Mouse (Mus musculus): ENCODE data around the gene Ddx49. TPM values are rescaled to one million over a fixed set of nuclear protein-coding genes. Genes with fewer than 3 reads are reported as not detected.

The Ddx49 gene
- polyA plus RNA-seq, 2 experiments = 20.3 to 20.8 TPM

- no peaks in the 10 kb centered on the region; the same call in 1 of the 2 replicates for H3K9me3 ChIP-seq (ENCODE audit: control insufficient read depth, low read length)
- H3K4me1 ChIP-seq (replicated peaks; ENCODE audit: control insufficient read depth in 2 of 2, insufficient read depth in 2 of 2, low read length in 1 of 2) = peaks cover 0 to 11% of the 10 kb centered on the region in 2 experiments; a peak in 2 of 4 replicates
- DNase-seq (ENCODE audit: low read depth in 3 of 3, low spot score in 3 of 3) (peak; percentile 50 to 59 (median 58)), ATAC-seq (ENCODE audit: insufficient read depth) (peak; percentile 81)
- H3K27ac ChIP-seq = no peak within 1 kb of the TSS
- no peaks in the 10 kb centered on the region; the same call in 1 of the 2 replicates for H3K27me3 ChIP-seq (ENCODE audit: control insufficient read depth, insufficient read depth, low read length)
- H3K4me2 ChIP-seq (ENCODE audit: low read depth) = peak within 1 kb of the TSS; percentile 74
- no peaks in the 10 kb centered on the region for H3K36me3 ChIP-seq (replicated peaks; ENCODE audit: control insufficient read depth, insufficient read depth, low read depth)
- H3K4me3 ChIP-seq (ENCODE audit: insufficient read depth in 1 of 2, low read depth in 2 of 2, low read length in 2 of 2) = peak within 1 kb of the TSS; percentile 65 to 71
- 1% methylated on average over 35 of the region's 36 CpGs for WGBS (ENCODE audit: insufficient replicate concordance)
- TF ChIP-seq EP300 (IDR thresholded peaks at IDR 0.05; ENCODE audit: low read depth) = no peak
- TF ChIP-seq CTCF (IDR thresholded peaks at IDR 0.05; ENCODE audit: low read depth) = peak; percentile 86
- H3K9ac ChIP-seq (replicated peaks) = peak within 1 kb of the TSS; percentile 46
Measured at GRCm38 (mm10) chr8:70282603-70283135, 19.6 kb downstream of the Ddx49 start, which contains the start of gene Homer3. TSS of gene Homer3 (plus strand) at chr8:70282827.

- no peak for DNase-seq (ENCODE audit: low read depth in 3 of 3, low spot score in 3 of 3)
- Histone ChIP-seq H3K9me3 (ENCODE audit: control insufficient read depth, low read length) (no peaks in the 10 kb centered on the region), H3K4me2 (ENCODE audit: low read depth) (no peak overlapping the region), H3K9ac (replicated peaks) (no peak overlapping the region), H3K4me1 (replicated peaks; ENCODE audit: control insufficient read depth in 2 of 2, insufficient read depth in 2 of 2, low read length in 1 of 2) (peaks cover 0 to 27% of the 10 kb centered on the region in 2 experiments; a peak in 2 of 4 replicates), H3K27me3 (ENCODE audit: control insufficient read depth, insufficient read depth, low read length) (no peaks in the 10 kb centered on the region; the same call in 1 of the 2 replicates), H3K36me3 (replicated peaks; ENCODE audit: control insufficient read depth, insufficient read depth, low read depth) (no peaks in the 10 kb centered on the region), H3K4me3 (ENCODE audit: insufficient read depth in 1 of 2, low read depth in 2 of 2, low read length in 2 of 2) (no peak overlapping the region), H3K27ac (no peak overlapping the region)
- WGBS (ENCODE audit: insufficient replicate concordance) = 53% methylated on average over 3 of the region's 3 CpGs
- TF ChIP-seq CTCF (IDR thresholded peaks at IDR 0.05; ENCODE audit: low read depth) = no peak
- TF ChIP-seq EP300 (IDR thresholded peaks at IDR 0.05; ENCODE audit: low read depth) = no peak
- ATAC-seq (ENCODE audit: insufficient read depth) = no peak
Measured at GRCm38 (mm10) chr8:70281001-70281400, 21.3 kb downstream of the Ddx49 start.

- 0 out of 2 replicates have a peak overlapping the region, but pooled peaks have one; percentile 11 for H3K4me2 ChIP-seq (ENCODE audit: low read depth)
- no peak overlapping the region for H3K4me3 ChIP-seq (ENCODE audit: insufficient read depth in 1 of 2, low read depth in 2 of 2, low read length in 2 of 2)
- WGBS (ENCODE audit: insufficient replicate concordance) = 46% methylated on average over 8 of the region's 8 CpGs
- peaks cover 0 to 27% of the 10 kb centered on the region in 2 experiments; a peak in 2 of 4 replicates for H3K4me1 ChIP-seq (replicated peaks; ENCODE audit: control insufficient read depth in 2 of 2, insufficient read depth in 2 of 2, low read length in 1 of 2)
- no peak overlapping the region for H3K9ac ChIP-seq (replicated peaks)
- ATAC-seq (ENCODE audit: insufficient read depth) = no peak
- H3K36me3 ChIP-seq (replicated peaks; ENCODE audit: control insufficient read depth, insufficient read depth, low read depth) = no peaks in the 10 kb centered on the region
- no peak for DNase-seq (ENCODE audit: low read depth in 3 of 3, low spot score in 3 of 3)
- H3K9me3 ChIP-seq (ENCODE audit: control insufficient read depth, low read length) = no peaks in the 10 kb centered on the region
- no peak overlapping the region for H3K27ac ChIP-seq
- TF ChIP-seq EP300 (IDR thresholded peaks at IDR 0.05; ENCODE audit: low read depth) (no peak), CTCF (IDR thresholded peaks at IDR 0.05; ENCODE audit: low read depth) (no peak)
- no peaks in the 10 kb centered on the region; the same call in 1 of the 2 replicates for H3K27me3 ChIP-seq (ENCODE audit: control insufficient read depth, insufficient read depth, low read length)
Measured at GRCm38 (mm10) chr8:70279266-70279665, 23.0 kb downstream of the Ddx49 start.

GRCm38 (mm10) chr8:70278175-70278574, 24.1 kb downstream of the Ddx49 start:
- no peak overlapping the region for H3K9ac ChIP-seq (replicated peaks)

GRCm38 (mm10) chr8:70276476-70276875, 25.8 kb downstream of the Ddx49 start:
- no peak overlapping the region for H3K9ac ChIP-seq (replicated peaks)

More at GRCm38 (mm10) chr8:70278175-70278574, 24.1 kb downstream of the Ddx49 start:
- ATAC-seq (ENCODE audit: insufficient read depth) (no peak), DNase-seq (ENCODE audit: low read depth in 3 of 3, low spot score in 3 of 3) (no peak)
- H3K27ac ChIP-seq = no peak overlapping the region
- H3K4me2 ChIP-seq (ENCODE audit: low read depth) = peak overlapping the region; percentile 5; the same call in 1 of the 2 replicates
- peaks cover 0 to 31% of the 10 kb centered on the region in 2 experiments; a peak in 2 of 4 replicates for H3K4me1 ChIP-seq (replicated peaks; ENCODE audit: control insufficient read depth in 2 of 2, insufficient read depth in 2 of 2, low read length in 1 of 2)
- peak overlapping the region in 1 of 2 experiments; percentile 12; a peak in 1 of 4 replicates for H3K4me3 ChIP-seq (ENCODE audit: insufficient read depth in 1 of 2, low read depth in 2 of 2, low read length in 2 of 2)
- no peaks in the 10 kb centered on the region for H3K36me3 ChIP-seq (replicated peaks; ENCODE audit: control insufficient read depth, insufficient read depth, low read depth)
- no peaks in the 10 kb centered on the region for H3K27me3 ChIP-seq (ENCODE audit: control insufficient read depth, insufficient read depth, low read length)
- 36% methylated on average over 15 of the region's 15 CpGs for WGBS (ENCODE audit: insufficient replicate concordance)
- H3K9me3 ChIP-seq (ENCODE audit: control insufficient read depth, low read length) = no peaks in the 10 kb centered on the region
- TF ChIP-seq CTCF (IDR thresholded peaks at IDR 0.05; ENCODE audit: low read depth) = no peak
- no peak for TF ChIP-seq EP300 (IDR thresholded peaks at IDR 0.05; ENCODE audit: low read depth)

More at GRCm38 (mm10) chr8:70276476-70276875, 25.8 kb downstream of the Ddx49 start:
- no peak for TF ChIP-seq CTCF (IDR thresholded peaks at IDR 0.05; ENCODE audit: low read depth)
- TF ChIP-seq EP300 (IDR thresholded peaks at IDR 0.05; ENCODE audit: low read depth) = peak; percentile 51
- no peak for DNase-seq (ENCODE audit: low read depth in 3 of 3, low spot score in 3 of 3)
- H3K27me3 ChIP-seq (ENCODE audit: control insufficient read depth, insufficient read depth, low read length) = no peaks in the 10 kb centered on the region
- H3K4me3 ChIP-seq (ENCODE audit: insufficient read depth in 1 of 2, low read depth in 2 of 2, low read length in 2 of 2) = no peak overlapping the region
- 28% methylated on average over 3 of the region's 3 CpGs for WGBS (ENCODE audit: insufficient replicate concordance)
- no peaks in the 10 kb centered on the region for H3K36me3 ChIP-seq (replicated peaks; ENCODE audit: control insufficient read depth, insufficient read depth, low read depth)
- peaks cover 0 to 45% of the 10 kb centered on the region in 2 experiments; a peak in 2 of 4 replicates for H3K4me1 ChIP-seq (replicated peaks; ENCODE audit: control insufficient read depth in 2 of 2, insufficient read depth in 2 of 2, low read length in 1 of 2)
- no peak overlapping the region for H3K4me2 ChIP-seq (ENCODE audit: low read depth)
- no peaks in the 10 kb centered on the region for H3K9me3 ChIP-seq (ENCODE audit: control insufficient read depth, low read length)
- peak; percentile 44; the same call in 1 of the 2 replicates for ATAC-seq (ENCODE audit: insufficient read depth)
- no peak overlapping the region for H3K27ac ChIP-seq
